Mouse (Mus musculus) cerebellum, adult 2 months (tissue): ENCODE data around the gene Sytl3. TPM values are rescaled to one million over a fixed set of nuclear protein-coding genes. Genes with fewer than 3 reads are reported as not detected.
"Not testable (repeated sequence)": the region's sequence is repeated elsewhere in the genome, so short reads cannot be mapped to it uniquely, and the experiment has no call there.

Experiments used
- DNase-seq, 2 experiments: peaks; one replicate each; pipeline ENCODE4 v3.0.0; 2021
- H3K27ac ChIP-seq: fragments of 200-500 bp; 2 replicates; pipeline ENCODE4 v1.5.1; 2012; ENCODE audit warnings: low read length, control low read depth, inconsistent platforms; ENCODE audit not compliant: insufficient read depth
- H3K27me3 ChIP-seq: fragments of 200-500 bp; 2 replicates; pipeline ENCODE4 v1.6.1; 2012; ENCODE audit warnings: inconsistent platforms, mild to moderate bottlenecking, low read length, moderate library complexity; ENCODE audit not compliant: control insufficient read depth, insufficient read depth
- H3K4me1 ChIP-seq: fragments of 200-500 bp; 2 replicates; pipeline ENCODE4 v1.6.1; 2011; ENCODE audit warnings: low read length; ENCODE audit not compliant: control insufficient read depth, insufficient read depth
- H3K4me3 ChIP-seq: fragments of 200-500 bp; replicated peaks from 2 replicates; pipeline ENCODE3; 2011; ENCODE audit warnings: mild to moderate bottlenecking, low read depth, low read length, control low read depth; ENCODE audit not compliant: insufficient read depth
- CTCF ChIP-seq: fragments of 200-500 bp; IDR thresholded peaks from 2 replicates; pipeline ENCODE4 v1.5.1; 2011; ENCODE audit warnings: low read depth, mild to moderate bottlenecking, control low read depth, low read length, moderate library complexity, borderline replicate concordance; ENCODE audit not compliant: insufficient read depth
- WGBS: fragments of 180-500 bp; shearing (Covaris S2); methylation state at CpG from one replicate; pipeline ENCODE4 v1.1.7; 2018; 5-methylcytosine and 5-hydroxymethylcytosine counted together
- polyA plus RNA-seq: library from polyadenylated mRNA; depleted of rRNA; stranded (reverse); fragments of >200 nt; gene quantifications from 2 replicates; pipeline ENCODE4 v1.2.3, GENCODE M21; 2012

Sytl3 gene
- polyA plus RNA-seq, 1 experiment = 0.21 TPM

- WGBS = 48% methylated on average over 4 of the region's 4 CpGs
- DNase-seq = not testable (repeated sequence)
Measured at GRCm38 (mm10) chr17:6681721-6682120, 22.8 kb downstream of the Sytl3 start.

DNA sequence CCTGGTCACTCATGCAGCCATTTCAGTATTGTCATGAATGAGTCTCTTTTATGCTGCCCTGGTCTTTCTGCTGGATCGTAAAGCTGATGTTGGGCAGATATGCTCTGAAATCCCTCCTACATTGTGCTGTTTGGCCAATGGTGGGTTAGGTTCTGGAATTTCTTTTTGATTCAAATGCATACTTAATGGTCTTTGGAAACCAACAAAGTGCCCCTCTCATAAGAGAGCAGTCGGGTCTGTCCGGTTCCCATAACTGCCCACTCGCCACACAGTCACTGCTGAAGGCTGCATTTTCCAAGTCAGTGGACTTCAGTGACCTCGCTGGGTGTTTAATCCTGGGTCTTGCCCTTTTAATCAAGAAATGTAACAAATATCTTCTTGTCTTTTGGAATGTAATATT is 24.8 kb downstream of the Sytl3 start:
- WGBS = 80% methylated on average over 1 of the region's 5 CpGs
- not testable (repeated sequence) for H3K4me3 ChIP-seq, H3K4me1 ChIP-seq, DNase-seq, H3K27me3 ChIP-seq, H3K27ac ChIP-seq

More at GRCm38 (mm10) chr17:6681721-6682120, 22.8 kb downstream of the Sytl3 start:
- H3K27me3 ChIP-seq, H3K27ac ChIP-seq, H3K4me1 ChIP-seq, H3K4me3 ChIP-seq: not testable (repeated sequence)

GRCm38 (mm10) chr17:6684464-6685287 is 25.8 kb downstream of the Sytl3 start:
- H3K4me3 ChIP-seq, DNase-seq, H3K27ac ChIP-seq, H3K27me3 ChIP-seq, H3K4me1 ChIP-seq: not testable (repeated sequence)
- WGBS = no CpG with 5 or more reads among the region's 4 CpGs

DNA sequence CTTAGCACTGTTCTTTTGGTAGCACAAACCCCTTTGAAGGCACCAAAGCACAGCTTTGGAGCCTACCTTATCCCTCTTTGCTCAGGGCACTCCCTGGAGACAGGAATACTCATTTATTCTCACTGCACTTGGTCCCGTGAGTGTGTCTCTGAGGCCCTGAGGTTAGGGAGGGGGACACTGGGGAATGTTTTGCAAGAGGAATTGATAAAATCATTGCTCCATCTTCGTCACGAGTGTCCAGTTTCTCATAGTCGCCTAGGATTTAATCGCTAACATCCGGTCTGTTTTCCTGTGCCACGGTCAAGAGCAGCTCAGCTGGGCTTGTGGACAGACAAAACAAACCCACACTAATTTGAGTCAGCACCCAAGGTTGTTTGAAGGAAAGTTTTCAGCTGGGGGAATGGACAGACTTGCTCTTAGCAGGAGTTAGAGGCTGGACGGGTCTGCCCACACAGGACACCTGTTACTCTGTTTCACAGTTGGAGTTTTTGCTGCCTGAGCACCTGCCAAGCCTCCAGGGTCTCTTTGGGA is 26.5 kb downstream of the Sytl3 start:
- H3K4me1 ChIP-seq, H3K27me3 ChIP-seq, H3K4me3 ChIP-seq, DNase-seq, H3K27ac ChIP-seq: not testable (repeated sequence)
- WGBS = 45% methylated on average over 5 of the region's 8 CpGs

DNA sequence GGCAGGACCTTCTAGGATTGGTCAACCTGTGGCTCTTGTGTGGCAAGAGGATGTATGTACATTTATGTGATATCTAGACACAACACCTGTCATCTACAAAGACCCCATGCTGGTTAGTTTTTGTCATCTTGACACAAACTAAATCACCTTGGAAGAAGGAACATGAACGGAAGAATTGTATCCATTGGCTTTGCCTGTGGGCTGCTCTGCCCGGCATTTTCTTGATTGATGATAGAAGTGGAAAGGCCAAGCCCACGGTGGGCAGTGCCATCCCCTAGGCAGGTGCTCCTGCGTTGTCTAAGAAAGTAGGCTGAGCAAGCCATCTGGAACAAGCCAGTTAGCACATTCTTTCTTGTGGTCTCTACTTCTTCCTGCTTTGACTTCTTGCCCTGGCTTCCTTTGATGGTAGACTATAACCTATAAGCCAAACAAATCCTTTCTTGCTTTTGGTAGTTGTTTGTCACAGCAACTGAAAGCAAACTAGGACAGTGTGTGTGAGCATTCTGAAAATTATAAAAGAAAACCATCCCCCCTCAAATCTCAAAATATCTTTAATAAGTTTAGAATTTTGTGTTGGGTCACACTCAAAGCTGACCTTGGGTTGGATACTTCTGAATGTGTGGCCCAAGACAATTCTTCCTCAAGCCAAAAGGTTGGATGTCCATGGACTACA is 27.5 kb downstream of the Sytl3 start:
- 83% methylated on average over 2 of the region's 4 CpGs for WGBS
- H3K27ac ChIP-seq, DNase-seq, H3K27me3 ChIP-seq, H3K4me3 ChIP-seq, H3K4me1 ChIP-seq: not testable (repeated sequence)

- DNase-seq, H3K27me3 ChIP-seq, H3K4me1 ChIP-seq, H3K27ac ChIP-seq, H3K4me3 ChIP-seq: not testable (repeated sequence)
- WGBS = 86% methylated on average over 4 of the region's 4 CpGs
Measured at GRCm38 (mm10) chr17:6689344-6689743, 30.5 kb downstream of the Sytl3 start.

DNA sequence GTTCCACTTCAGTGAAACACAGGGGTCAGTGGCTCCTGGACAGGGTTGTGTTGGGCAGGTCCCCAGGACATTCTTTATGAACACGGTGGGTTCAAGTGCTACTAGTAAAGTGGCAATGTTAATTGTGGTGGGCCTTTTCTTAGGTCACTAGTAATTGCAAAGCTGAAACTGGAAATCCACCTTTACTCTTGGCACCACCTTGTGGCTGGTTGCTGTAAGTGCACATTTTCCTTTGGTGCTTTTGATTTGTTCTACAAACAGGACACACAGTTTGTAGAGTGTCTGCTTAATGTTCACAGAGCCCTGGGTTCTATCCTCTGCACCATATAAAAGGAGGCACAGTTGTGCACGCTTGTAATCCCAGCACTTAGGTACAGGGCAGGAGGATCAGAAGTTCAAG is 32.7 kb downstream of the Sytl3 start:
- peak; percentile 77 to 90 for DNase-seq
- H3K4me1 ChIP-seq, H3K27me3 ChIP-seq, H3K27ac ChIP-seq, H3K4me3 ChIP-seq: not testable (repeated sequence)
- TF ChIP-seq CTCF = peak; percentile 54; the same call in 1 of the 2 replicates
- WGBS = 3% methylated on average over 2 of the region's 2 CpGs

- not testable (repeated sequence) for DNase-seq, H3K4me3 ChIP-seq, H3K27me3 ChIP-seq, H3K4me1 ChIP-seq, H3K27ac ChIP-seq
- 87% methylated on average over 9 of the region's 9 CpGs for WGBS
Measured at GRCm38 (mm10) chr17:6695712-6696111, 36.8 kb downstream of the Sytl3 start.

DNA sequence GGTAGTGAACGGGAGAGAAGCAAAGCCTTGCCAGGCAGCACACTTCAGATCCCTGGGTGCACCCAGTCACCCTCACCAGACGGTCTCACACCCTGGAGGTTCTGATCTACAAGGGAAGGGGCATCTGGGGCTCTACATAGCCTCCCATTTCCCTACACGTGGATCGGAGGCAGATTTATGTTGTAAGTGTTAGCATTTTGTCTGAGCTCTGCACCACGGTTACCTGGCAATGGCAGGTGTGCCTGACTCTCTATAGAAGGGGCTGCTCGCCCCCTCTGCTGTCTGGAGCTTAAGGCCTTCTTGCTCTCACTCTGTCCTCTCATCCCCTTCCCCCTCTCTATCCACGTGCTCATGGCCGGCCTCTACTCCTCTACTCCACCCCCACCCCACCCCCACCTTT is 37.6 kb downstream of the Sytl3 start:
- not testable (repeated sequence) for H3K4me3 ChIP-seq, H3K27ac ChIP-seq, H3K27me3 ChIP-seq, DNase-seq, H3K4me1 ChIP-seq
- 60% methylated on average over 8 of the region's 8 CpGs for WGBS
